Mouse (Mus musculus): ENCODE measurements at regions not wholly inside any gene's neighbourhood (a gene's known extent, or its start where the extent isn't known, plus 50 kb on each side); places are given as distances from the start of the nearest gene placed in this dataset.
A peak's percentile ranks its signal among the peaks of the same experiment; 100 is the strongest.

DNA sequence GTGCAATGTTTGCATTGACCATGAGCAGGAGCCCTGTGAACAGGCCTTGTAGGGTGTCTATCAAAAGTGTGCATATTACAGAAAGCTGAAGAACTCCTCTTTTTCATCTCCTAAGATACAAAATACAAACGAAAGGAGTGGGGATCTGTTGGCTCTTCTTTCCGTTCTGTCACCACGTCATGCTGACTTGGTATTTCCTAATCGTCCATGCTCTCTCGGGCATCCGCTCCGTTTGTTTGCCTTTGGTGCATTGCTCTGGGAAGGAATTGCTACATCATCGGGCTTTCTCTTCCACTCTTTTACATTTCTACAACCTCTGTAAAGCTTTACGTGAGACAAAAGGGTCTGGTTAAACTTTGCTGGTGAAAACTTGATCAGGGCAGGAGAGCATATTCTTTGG is 581.2 kb upstream of the Nr5a2 start:
- no peaks in the 10 kb centered on the region for H3K4me1 ChIP-seq (ENCODE audit: insufficient read depth)
- H3K4me2 ChIP-seq (ENCODE audit: low read depth, low read length), result no peak overlapping the region
- TF ChIP-seq EP300 (IDR thresholded peaks at IDR 0.05; ENCODE audit: low read depth), result no peak
- TF ChIP-seq CTCF (IDR thresholded peaks at IDR 0.05; ENCODE audit: low read depth), result no peak
- H3K36me3 ChIP-seq (replicated peaks; ENCODE audit: insufficient read depth, low read length), result no peaks in the 10 kb centered on the region
- DNase-seq (peak; percentile 15), ATAC-seq (peak; percentile 45; the same call in 1 of the 2 replicates)
- H3K9ac ChIP-seq (replicated peaks), result no peak overlapping the region
- no peaks in the 10 kb centered on the region for H3K9me3 ChIP-seq (ENCODE audit: low read length)
- no peak overlapping the region for H3K4me3 ChIP-seq (ENCODE audit: low read depth, low read length)
- 56% methylated on average over 9 of the region's 9 CpGs for WGBS (ENCODE audit: insufficient replicate concordance)
- no peaks in the 10 kb centered on the region for H3K27me3 ChIP-seq (ENCODE audit: insufficient read depth, low read length)
- H3K27ac ChIP-seq (ENCODE audit: low read depth), result no peak overlapping the region

DNA sequence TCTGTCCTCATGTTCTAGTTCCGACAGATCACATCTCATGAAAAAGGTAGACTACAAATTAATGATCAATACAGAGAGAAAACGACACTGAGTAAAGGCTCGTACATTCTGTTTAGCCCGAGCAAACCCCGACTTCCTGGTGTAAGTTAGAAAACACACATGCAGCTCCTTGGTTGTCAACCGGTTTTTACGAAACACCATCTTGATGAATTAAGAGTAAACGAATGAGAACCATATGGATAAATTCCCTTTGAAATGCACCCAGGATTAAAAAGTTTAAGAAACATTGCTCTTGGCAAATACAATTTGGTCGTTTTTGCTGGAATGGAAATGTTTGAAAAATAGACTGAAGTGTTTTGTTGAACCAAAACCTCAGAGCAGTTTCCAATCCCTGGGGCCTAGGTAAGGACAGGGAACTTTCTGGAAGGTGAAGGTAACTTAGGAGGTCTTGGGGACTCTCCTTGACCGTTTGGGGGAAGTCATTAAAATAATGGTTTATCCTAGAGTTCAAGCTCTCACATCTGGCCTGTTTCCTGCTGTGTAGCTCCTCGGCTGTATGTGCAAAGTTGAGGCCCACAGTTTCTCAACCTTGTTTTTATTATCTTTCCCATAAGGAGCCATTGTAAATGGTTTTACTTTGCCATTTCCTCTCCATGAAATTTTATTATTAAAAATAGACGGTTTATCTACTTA is 579.3 kb upstream of the Nr5a2 start:
- Histone ChIP-seq H3K27ac (ENCODE audit: low read depth) (no peak overlapping the region), H3K9me3 (ENCODE audit: low read length) (no peaks in the 10 kb centered on the region), H3K9ac (replicated peaks) (no peak overlapping the region), H3K36me3 (replicated peaks; ENCODE audit: insufficient read depth, low read length) (no peaks in the 10 kb centered on the region), H3K27me3 (ENCODE audit: insufficient read depth, low read length) (no peaks in the 10 kb centered on the region), H3K4me2 (ENCODE audit: low read depth, low read length) (no peak overlapping the region), H3K4me1 (ENCODE audit: insufficient read depth) (no peaks in the 10 kb centered on the region), H3K4me3 (ENCODE audit: low read depth, low read length) (no peak overlapping the region)
- WGBS (ENCODE audit: insufficient replicate concordance), result 67% methylated on average over 12 of the region's 12 CpGs
- DNase-seq (no peak), ATAC-seq (no peak)
- TF ChIP-seq EP300 (IDR thresholded peaks at IDR 0.05; ENCODE audit: low read depth), result no peak
- no peak for TF ChIP-seq CTCF (IDR thresholded peaks at IDR 0.05; ENCODE audit: low read depth)

- H3K27me3 ChIP-seq (ENCODE audit: insufficient read depth, low read length), result no peaks in the 10 kb centered on the region
- no peak for ATAC-seq
- no peak overlapping the region for H3K4me3 ChIP-seq (ENCODE audit: low read depth, low read length)
- no peaks in the 10 kb centered on the region for H3K4me1 ChIP-seq (ENCODE audit: insufficient read depth)
- H3K36me3 ChIP-seq (replicated peaks; ENCODE audit: insufficient read depth, low read length), result no peaks in the 10 kb centered on the region
- no peak overlapping the region for H3K9ac ChIP-seq (replicated peaks)
- WGBS (ENCODE audit: insufficient replicate concordance), result 85% methylated on average over 2 of the region's 2 CpGs
- no peak overlapping the region for H3K27ac ChIP-seq (ENCODE audit: low read depth)
- no peaks in the 10 kb centered on the region for H3K9me3 ChIP-seq (ENCODE audit: low read length)
- H3K4me2 ChIP-seq (ENCODE audit: low read depth, low read length), result no peak overlapping the region
- TF ChIP-seq EP300 (IDR thresholded peaks at IDR 0.05; ENCODE audit: low read depth), result no peak
- TF ChIP-seq CTCF (IDR thresholded peaks at IDR 0.05; ENCODE audit: low read depth), result no peak
- no peak for DNase-seq
Observed at GRCm38 (mm10) chr1:137514750-137515149, 554.5 kb upstream of the Nr5a2 start.

GRCm38 (mm10) chr1:137503704-137504422 is 543.6 kb upstream of the Nr5a2 start:
- H3K27ac ChIP-seq (ENCODE audit: low read depth), result no peak overlapping the region
- no peak for TF ChIP-seq CTCF (IDR thresholded peaks at IDR 0.05; ENCODE audit: low read depth)
- no peak for TF ChIP-seq EP300 (IDR thresholded peaks at IDR 0.05; ENCODE audit: low read depth)
- H3K4me2 ChIP-seq (ENCODE audit: low read depth, low read length), result no peak overlapping the region
- ATAC-seq, result no peak
- H3K9ac ChIP-seq (replicated peaks), result no peak overlapping the region
- H3K9me3 ChIP-seq (ENCODE audit: low read length), result no peaks in the 10 kb centered on the region
- WGBS (ENCODE audit: insufficient replicate concordance), result 61% methylated on average over 8 of the region's 8 CpGs
- H3K4me3 ChIP-seq (ENCODE audit: low read depth, low read length), result no peak overlapping the region
- H3K4me1 ChIP-seq (ENCODE audit: insufficient read depth), result no peaks in the 10 kb centered on the region
- H3K36me3 ChIP-seq (replicated peaks; ENCODE audit: insufficient read depth, low read length), result no peaks in the 10 kb centered on the region
- DNase-seq, result no peak
- no peaks in the 10 kb centered on the region for H3K27me3 ChIP-seq (ENCODE audit: insufficient read depth, low read length)

- no peak overlapping the region for H3K9ac ChIP-seq (replicated peaks)
- H3K4me2 ChIP-seq (ENCODE audit: low read depth, low read length), result no peak overlapping the region
- ATAC-seq, result no peak
- H3K27me3 ChIP-seq (ENCODE audit: insufficient read depth, low read length), result no peaks in the 10 kb centered on the region
- no peak for DNase-seq
- H3K4me1 ChIP-seq (ENCODE audit: insufficient read depth), result no peaks in the 10 kb centered on the region
- no peak overlapping the region for H3K27ac ChIP-seq (ENCODE audit: low read depth)
- no peaks in the 10 kb centered on the region for H3K9me3 ChIP-seq (ENCODE audit: low read length)
- WGBS (ENCODE audit: insufficient replicate concordance), result 77% methylated on average over 5 of the region's 5 CpGs
- TF ChIP-seq EP300 (IDR thresholded peaks at IDR 0.05; ENCODE audit: low read depth), result no peak
- no peak for TF ChIP-seq CTCF (IDR thresholded peaks at IDR 0.05; ENCODE audit: low read depth)
- no peaks in the 10 kb centered on the region for H3K36me3 ChIP-seq (replicated peaks; ENCODE audit: insufficient read depth, low read length)
- H3K4me3 ChIP-seq (ENCODE audit: low read depth, low read length), result no peak overlapping the region
Observed at GRCm38 (mm10) chr1:137488226-137488625, 528.0 kb upstream of the Nr5a2 start.

DNA sequence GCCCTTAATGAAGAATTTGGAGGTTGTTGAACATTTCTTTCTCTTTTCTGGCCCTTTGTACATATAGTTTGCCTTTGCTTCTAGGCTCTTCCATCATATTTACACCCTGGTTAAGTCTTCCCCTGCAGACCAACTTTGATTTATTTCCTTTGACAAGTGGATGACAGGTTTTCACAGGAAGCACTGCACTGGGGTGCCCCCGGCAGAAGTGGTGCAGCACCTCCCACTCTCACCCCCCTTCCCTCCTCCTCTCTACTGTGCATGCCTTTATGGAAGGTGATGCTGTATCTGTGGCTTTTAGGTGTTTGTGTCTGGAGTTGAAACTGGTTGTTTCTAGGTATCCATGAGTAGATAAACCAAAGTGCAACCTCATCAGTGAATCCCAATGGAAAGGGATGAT is 518.2 kb upstream of the Nr5a2 start:
- DNase-seq (no peak), ATAC-seq (no peak)
- no peaks in the 10 kb centered on the region for H3K36me3 ChIP-seq (replicated peaks; ENCODE audit: insufficient read depth, low read length)
- H3K4me2 ChIP-seq (ENCODE audit: low read depth, low read length), result no peak overlapping the region
- H3K4me3 ChIP-seq (ENCODE audit: low read depth, low read length), result no peak overlapping the region
- H3K4me1 ChIP-seq (ENCODE audit: insufficient read depth), result no peaks in the 10 kb centered on the region
- no peak overlapping the region for H3K9ac ChIP-seq (replicated peaks)
- H3K9me3 ChIP-seq (ENCODE audit: low read length), result no peaks in the 10 kb centered on the region
- TF ChIP-seq EP300 (IDR thresholded peaks at IDR 0.05; ENCODE audit: low read depth), result no peak
- no peak for TF ChIP-seq CTCF (IDR thresholded peaks at IDR 0.05; ENCODE audit: low read depth)
- no peaks in the 10 kb centered on the region for H3K27me3 ChIP-seq (ENCODE audit: insufficient read depth, low read length)
- 23% methylated on average over 1 of the region's 1 CpGs for WGBS (ENCODE audit: insufficient replicate concordance)
- no peak overlapping the region for H3K27ac ChIP-seq (ENCODE audit: low read depth)
